19 mouse cellular contexts compared by ENCODE assay signal in genomic region chr11:43451322-43451721, GRCm38 (mm10). TPM values are rescaled to one million over a fixed set of nuclear protein-coding genes. Genes with fewer than 3 reads are reported as not detected.
DNase-seq lines count a peak whose midpoint lies in the region; ATAC-seq and TF ChIP-seq lines count a peak whose summit lies in the region.
"Had no signal": no experiment of that assay in that cellular context is flagged by ENCODE, and none has a peak within 500 bp of the region (broad histone marks: within the 10 kb centered on the region; RNA-seq: fewer than 3 reads in every experiment).

No protein-coding gene starts in this region.

- TF ChIP-seq RAD21 in MEL (IDR thresholded peaks at IDR 0.05; ENCODE audit: low read depth, low read length): no peak

- H3K79me2 ChIP-seq in MEL (ENCODE audit: control insufficient read depth, insufficient read depth, low read length, poor library complexity): no peaks in the 10 kb centered on the region

- TF ChIP-seq EP300 in MEL (IDR thresholded peaks at IDR 0.05; ENCODE audit: low read depth in 1 of 2, low read length in 2 of 2): peak in 1 of 2 experiments; percentile 43; a peak in 2 of 4 replicates

- peaks cover 6 to 10% of the 10 kb centered on the region in 2 experiments; a peak in 3 of 4 replicates for H3K4me1 ChIP-seq in MEL (ENCODE audit: control insufficient read depth in 1 of 2, insufficient read depth in 2 of 2, low read length in 2 of 2)
- no peaks in the 10 kb centered on the region for H3K4me1 ChIP-seq in kidney, adult 2 months (ENCODE audit: control insufficient read depth, insufficient read depth, low read length)
- H3K4me1 ChIP-seq: embryonic facial prominence, embryonic 10.5 days; forebrain, embryonic 13.5 days; heart, embryonic 13.5 days; hindbrain, embryonic 13.5 days had no signal

- 64% methylated on average over 4 of the region's 4 CpGs for WGBS in kidney, adult 2 months

- peak; percentile 95 for ATAC-seq in granulocyte monocyte progenitor cell, adult 5-6 weeks (replicated peaks; ENCODE audit: poor library complexity, severe bottlenecking)
- ATAC-seq: forebrain, embryonic 13.5 days; forebrain, postnatal 0 days; hindbrain, postnatal 0 days had no signal

- peak overlapping the region; percentile 4; the same call in 1 of the 2 replicates for H3K9ac ChIP-seq in MEL (ENCODE audit: control insufficient read depth, low read depth, low read length, poor library complexity, severe bottlenecking)
- H3K9ac ChIP-seq: forebrain, embryonic 13.5 days; forebrain, postnatal 0 days; heart, embryonic 13.5 days; hindbrain, embryonic 13.5 days had no signal

- H3K27me3 ChIP-seq in MEL (ENCODE audit: control insufficient read depth in 1 of 2, insufficient read depth in 2 of 2, low read length in 2 of 2): no peaks in the 10 kb centered on the region
- H3K27me3 ChIP-seq in kidney, adult 2 months (replicated peaks; ENCODE audit: control insufficient read depth, insufficient read depth, low read length): no peaks in the 10 kb centered on the region
- H3K27me3 ChIP-seq: forebrain, embryonic 13.5 days; heart, embryonic 13.5 days; hindbrain, embryonic 13.5 days had no signal

- intact Hi-C loops in heart, postnatal 14 days (cut with DNase I): no loop called here

- no peak overlapping the region for H3K27ac ChIP-seq in MEL (ENCODE audit: control insufficient read depth, low read depth, low read length)
- no peak overlapping the region for H3K27ac ChIP-seq in kidney, adult 2 months (ENCODE audit: insufficient read depth, low read depth, low read length)
- H3K27ac ChIP-seq: embryonic facial prominence, embryonic 10.5 days; forebrain, embryonic 13.5 days; heart, embryonic 13.5 days; hindbrain, embryonic 13.5 days; hindbrain, postnatal 0 days had no signal

- no peak for TF ChIP-seq CTCF in MEL (IDR thresholded peaks at IDR 0.05 in 2 of 3, conservative IDR thresholded peaks at IDR 0.05 in 1 of 3; ENCODE audit: control insufficient read depth in 1 of 3, insufficient read depth in 1 of 3, low read depth in 2 of 3, low read length in 3 of 3, poor library complexity in 1 of 3, severe bottlenecking in 1 of 3)
- TF ChIP-seq CTCF in kidney, adult 2 months (conservative IDR thresholded peaks at IDR 0.05; ENCODE audit: insufficient read depth, insufficient read length, low read depth, low read length): no peak

- no peak for TF ChIP-seq POLR2A in MEL (IDR thresholded peaks at IDR 0.05; ENCODE audit: control insufficient read depth in 1 of 2, insufficient read depth in 1 of 2, low read depth in 1 of 2, low read length in 2 of 2, poor library complexity in 1 of 2)
- no peak for TF ChIP-seq POLR2A in kidney, adult 2 months (IDR thresholded peaks at IDR 0.05; ENCODE audit: low read depth, low read length)

- H3K36me3 ChIP-seq in MEL (ENCODE audit: control insufficient read depth in 1 of 2, insufficient read depth in 2 of 2, low read length in 2 of 2): peaks cover 3 to 10% of the 10 kb centered on the region in 2 experiments
- peaks cover 2% of the 10 kb centered on the region; the same call in 1 of the 2 replicates for H3K36me3 ChIP-seq in kidney, adult 2 months (ENCODE audit: control insufficient read depth, insufficient read depth, low read length)

- no peaks in the 10 kb centered on the region for H3K9me3 ChIP-seq in MEL (replicated peaks; ENCODE audit: insufficient read depth, low read length)
- H3K9me3 ChIP-seq: embryonic facial prominence, embryonic 10.5 days; forebrain, embryonic 13.5 days; heart, embryonic 13.5 days; hindbrain, embryonic 13.5 days had no signal

- H3K4me3 ChIP-seq in MEL (ENCODE audit: control insufficient read depth in 1 of 2, insufficient read depth in 1 of 2, low read depth in 2 of 2, low read length in 2 of 2): no peak overlapping the region
- H3K4me3 ChIP-seq in kidney, adult 2 months (ENCODE audit: insufficient read depth, low read depth, low read length): no peak overlapping the region
- H3K4me3 ChIP-seq: embryonic facial prominence, embryonic 10.5 days; forebrain, embryonic 13.5 days; heart, embryonic 13.5 days; hindbrain, embryonic 13.5 days had no signal

- peak; percentile 48 for DNase-seq in heart, adult 11 months
- no peak for DNase-seq in heart, postnatal 14 days
- peak; percentile 84 for DNase-seq in MEL (ENCODE audit: low read depth, low spot score)
- DNase-seq in T-cell, adult 2 months (ENCODE audit: low spot score): no peak
- no peak for DNase-seq in natural killer cell, adult 2 months (ENCODE audit: low spot score in 2 of 2)
- no peak for DNase-seq in kidney, adult 2 months
- DNase-seq: adrenal gland, postnatal 10 days; cerebellum, adult 11-12 months; cerebellum, adult 9-10 months; cerebellum, postnatal 25 days; forebrain, postnatal 0 days; gastrocnemius, postnatal 14 days; heart, postnatal 4 days had no signal

TF ChIP-seq in MEL, 35 proteins besides CTCF, POLR2A, EP300 and RAD21:
- TF ChIP-seq JUND (IDR thresholded peaks at IDR 0.05; ENCODE audit: low read depth, low read length) (peak; percentile 63; the same call in 1 of the 2 replicates), SIN3A (IDR thresholded peaks at IDR 0.05; ENCODE audit: low read length) (no peak), ETS1 (IDR thresholded peaks at IDR 0.05; ENCODE audit: low read depth, low read length) (no peak), MAZ (IDR thresholded peaks at IDR 0.05; ENCODE audit: low read depth, low read length) (no peak), GATA1 (IDR thresholded peaks at IDR 0.05; ENCODE audit: low read depth, low read length) (no peak), NRF1 (IDR thresholded peaks at IDR 0.05; ENCODE audit: insufficient read depth, low read depth, low read length, poor library complexity, severe bottlenecking) (no peak)

RNA-seq across cellular contexts. Expression of gene Slu7, which starts 17.8 kb away (rescaled TPM):
- 10 to 100 TPM; 28.4 to 29.0 TPM for total RNA-seq in heart, postnatal 14 days (2021)
- 40.5 and 46.0 TPM in 2 replicates for total RNA-seq in MEL (2012; rRNA removed)
- 100 to 1,000 TPM in 1 of 2 experiments, 10 to 100 TPM in 1; 41.6 to 149 TPM for polyA plus RNA-seq in MEL (2012; ENCODE audit: insufficient read depth in 1 of 2, insufficient read length in 2 of 2, low read depth in 1 of 2, low replicate concordance in 2 of 2, missing spikeins in 1 of 2)
- total RNA-seq in granulocyte monocyte progenitor cell, adult 5-6 weeks (2014; fragmentation: Nextera tagmentation): 24.6 and 26.3 TPM in 2 replicates
- total RNA-seq in granulocyte monocyte progenitor cell, adult 5-6 weeks (2017): 82.8 and 112 TPM in 2 replicates
- polyA plus RNA-seq in kidney, adult 2 months (2012; rRNA removed): 3.4 and 5.5 TPM in 2 replicates

RNA-seq across cellular contexts. Expression of gene C1qtnf2, which starts 22.8 kb away (rescaled TPM):
- total RNA-seq in heart, postnatal 14 days (2021): 1 to 10 TPM; 10.0 TPM
- total RNA-seq in MEL (2012; rRNA removed): not detected in 2 replicates
- polyA plus RNA-seq in MEL (2012; ENCODE audit: insufficient read depth in 1 of 2, insufficient read length in 2 of 2, low read depth in 1 of 2, low replicate concordance in 2 of 2, missing spikeins in 1 of 2): not detected
- not detected in 2 replicates for total RNA-seq in granulocyte monocyte progenitor cell, adult 5-6 weeks (2014; fragmentation: Nextera tagmentation)
- not detected in 2 replicates for total RNA-seq in granulocyte monocyte progenitor cell, adult 5-6 weeks (2017)
- 15.3 and 15.4 TPM in 2 replicates for polyA plus RNA-seq in kidney, adult 2 months (2012; rRNA removed)

RNA-seq across cellular contexts. Expression of gene Pttg1, which starts 25.3 kb away (rescaled TPM):
- total RNA-seq in heart, postnatal 14 days (2021): 10 to 100 TPM; 55.6 to 58.5 TPM
- total RNA-seq in MEL (2012; rRNA removed): 73.6 and 94.4 TPM in 2 replicates
- polyA plus RNA-seq in MEL (2012; ENCODE audit: insufficient read depth in 1 of 2, insufficient read length in 2 of 2, low read depth in 1 of 2, low replicate concordance in 2 of 2, missing spikeins in 1 of 2): 100 to 1,000 TPM in 1 of 2 experiments, not detected in 1; 140 TPM
- 57.8 and 90.6 TPM in 2 replicates for total RNA-seq in granulocyte monocyte progenitor cell, adult 5-6 weeks (2014; fragmentation: Nextera tagmentation)
- 58.6 and 63.3 TPM in 2 replicates for total RNA-seq in granulocyte monocyte progenitor cell, adult 5-6 weeks (2017)
- polyA plus RNA-seq in kidney, adult 2 months (2012; rRNA removed): 33.6 and 45.4 TPM in 2 replicates

Comparison
In these comparisons a context has a peak if more than half of its experiments do, and no peak if none do; other contexts are left out.
1. DNase-seq: peak in heart, adult 11 months (single experiment) and MEL (single experiment); none in heart, postnatal 14 days (0 of 2), T-cell, adult 2 months (single experiment), natural killer cell, adult 2 months (0 of 2) and kidney, adult 2 months (single experiment).
2. RNA of gene C1qtnf2, which starts 22.8 kb away (total RNA-seq): 10.0 TPM in heart, postnatal 14 days; not detected in MEL and not detected in granulocyte monocyte progenitor cell, adult 5-6 weeks; every median in the first group is over 10 times any median in the second.